Mouse (Mus musculus): ENCODE results near the gene Znrf3. TPM values are rescaled to one million over a fixed set of nuclear protein-coding genes. Genes with fewer than 3 reads are reported as not detected.

Gene Znrf3
- polyA plus RNA-seq, 2 experiments = 8.0 to 12.9 TPM

GRCm38 (mm10) chr11:5242158-5242557, 202.5 kb downstream of the Znrf3 start:
- ATAC-seq (ENCODE audit: low FRiP score, low read depth) = no peak

GRCm38 (mm10) chr11:5239706-5240690, 204.6 kb downstream of the Znrf3 start:
- 0 out of 2 replicates have a peak, but pooled peaks have one; percentile 35 for ATAC-seq (ENCODE audit: low FRiP score, low read depth)
- H3K9ac ChIP-seq (ENCODE audit: low read depth, low read length, severe bottlenecking) = no peak overlapping the region
- no peaks in the 10 kb centered on the region for H3K9me3 ChIP-seq (ENCODE audit: control insufficient read depth, low read length)

More at GRCm38 (mm10) chr11:5242158-5242557, 202.5 kb downstream of the Znrf3 start:
- no peak overlapping the region for H3K4me3 ChIP-seq (replicated peaks; ENCODE audit: low read length)
- peaks cover 26% of the 10 kb centered on the region for H3K36me3 ChIP-seq (ENCODE audit: control insufficient read depth, insufficient read depth, low read length)
- no peak overlapping the region for H3K4me2 ChIP-seq (replicated peaks; ENCODE audit: low read depth, low read length, severe bottlenecking)
- H3K4me1 ChIP-seq (ENCODE audit: control insufficient read depth, insufficient read depth, low read length) = peaks cover 37% of the 10 kb centered on the region
- TF ChIP-seq POLR2A (IDR thresholded peaks at IDR 0.05; ENCODE audit: borderline replicate concordance, extremely low read depth, insufficient read depth, insufficient read length) = no peak
- no peak overlapping the region for H3K27ac ChIP-seq (replicated peaks; ENCODE audit: low read depth, low read length)
- no peak overlapping the region for H3K9ac ChIP-seq (ENCODE audit: low read depth, low read length, severe bottlenecking)
- DNase-seq (ENCODE audit: low spot score) = no peak
- 77% methylated on average over 8 of the region's 8 CpGs for WGBS
- no peaks in the 10 kb centered on the region for H3K9me3 ChIP-seq (ENCODE audit: control insufficient read depth, low read length)
- H3K27me3 ChIP-seq (ENCODE audit: control insufficient read depth, insufficient read depth, low read length) = no peaks in the 10 kb centered on the region

More at GRCm38 (mm10) chr11:5239706-5240690, 204.6 kb downstream of the Znrf3 start:
- H3K4me2 ChIP-seq (replicated peaks; ENCODE audit: low read depth, low read length, severe bottlenecking) = no peak overlapping the region
- peaks cover 30% of the 10 kb centered on the region for H3K36me3 ChIP-seq (ENCODE audit: control insufficient read depth, insufficient read depth, low read length)
- peak overlapping the region; percentile 58 for H3K27ac ChIP-seq (replicated peaks; ENCODE audit: low read depth, low read length)
- WGBS = 10% methylated on average over 10 of the region's 10 CpGs
- H3K27me3 ChIP-seq (ENCODE audit: control insufficient read depth, insufficient read depth, low read length) = no peaks in the 10 kb centered on the region
- no peak for DNase-seq (ENCODE audit: low spot score)
- no peak overlapping the region for H3K4me3 ChIP-seq (replicated peaks; ENCODE audit: low read length)
- no peak for TF ChIP-seq POLR2A (IDR thresholded peaks at IDR 0.05; ENCODE audit: borderline replicate concordance, extremely low read depth, insufficient read depth, insufficient read length)
- H3K4me1 ChIP-seq (ENCODE audit: control insufficient read depth, insufficient read depth, low read length) = peaks cover 27% of the 10 kb centered on the region

Other genes with a start within 250 kb of the Znrf3 start
- gene Kremen1, start 183.3 kb downstream of the Znrf3 start, polyA plus RNA-seq (2012; rRNA removed) = 30.9 and 36.8 TPM in 2 replicates
- gene Kremen1, start 183.3 kb downstream of the Znrf3 start, polyA plus RNA-seq (2014; fragmentation: Nextera tagmentation; extraction: Ambion mirVana) = 20.8 and 23.7 TPM in 2 replicates
- 97.3 and 105 TPM in 2 replicates for gene Xbp1, start 75.8 kb upstream of the Znrf3 start, polyA plus RNA-seq (2012; rRNA removed)
- gene Xbp1, start 75.8 kb upstream of the Znrf3 start, polyA plus RNA-seq (2014; fragmentation: Nextera tagmentation; extraction: Ambion mirVana) = 182 and 200 TPM in 2 replicates
- gene Ccdc117, start 97.3 kb upstream of the Znrf3 start, polyA plus RNA-seq (2012; rRNA removed) = 18.9 and 19.6 TPM in 2 replicates
- gene Ccdc117, start 97.3 kb upstream of the Znrf3 start, polyA plus RNA-seq (2014; fragmentation: Nextera tagmentation; extraction: Ambion mirVana) = 20.9 and 21.8 TPM in 2 replicates
- gene Ankrd36, start 124.8 kb upstream of the Znrf3 start, polyA plus RNA-seq (2012; rRNA removed) = 0.03 TPM in 1 of 2 replicates, not detected in the other
- gene Ankrd36, start 124.8 kb upstream of the Znrf3 start, polyA plus RNA-seq (2014; fragmentation: Nextera tagmentation; extraction: Ambion mirVana) = not detected in 2 replicates

All from limb, embryonic 14.5 days (tissue).